Mouse (Mus musculus) stomach, postnatal 0 days (tissue): ENCODE results near the gene Apoe.

Experiments
- CTCF ChIP-seq: IDR thresholded peaks from 2 replicates; pipeline ENCODE4 v1.5.1; 2016; ENCODE audit warnings: antibody characterized with exemption, low read depth, mild to moderate bottlenecking, moderate library complexity
- EP300 ChIP-seq: optimal IDR thresholded peaks from 2 replicates; pipeline ENCODE3; 2016; ENCODE audit warnings: antibody characterized with exemption

DNA sequence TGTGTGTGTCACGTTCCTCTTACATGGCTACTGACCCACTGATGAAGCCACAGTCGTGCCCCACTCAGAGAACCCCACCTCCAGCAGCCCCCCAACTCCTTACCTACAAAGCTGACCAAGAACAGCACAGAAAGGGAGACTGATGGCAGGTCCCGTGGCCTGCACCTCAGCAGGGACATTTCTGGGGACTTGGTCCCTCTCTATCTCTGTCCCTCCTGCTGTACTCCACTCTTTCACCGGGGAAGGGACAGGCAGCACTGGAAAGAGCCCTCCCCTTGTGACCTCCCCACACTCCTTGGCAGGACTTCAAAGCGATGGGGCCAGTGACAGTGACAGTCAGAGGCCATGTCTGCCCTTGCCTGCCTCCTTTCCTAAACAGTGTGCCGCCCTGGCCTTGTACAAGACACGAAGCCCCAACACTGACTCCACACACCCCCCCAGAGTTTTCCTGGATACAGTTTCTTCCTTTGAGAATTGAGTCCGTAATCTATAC is 17.7 kb downstream of the Apoe start, which contains the start of the genes Gm44805 and Apoc4:
- TF ChIP-seq CTCF, result no peak
- TF ChIP-seq EP300, result no peak
